Mouse (Mus musculus) neural tube, embryonic 13.5 days (tissue): Measurements from ENCODE around the gene Ngrn. TPM values are rescaled to one million over a fixed set of nuclear protein-coding genes. Genes with fewer than 3 reads are reported as not detected.

ENCODE experiments used
- ATAC-seq: fragments of 200-750 bp; cut with Nextera tagmentation; 2 replicates; pipeline ENCODE4 v1.8.0; 2017; ENCODE audit warnings: low read depth, mild to moderate bottlenecking, moderate TSS enrichment, moderate library complexity
- H3K27ac ChIP-seq: fragments of 300-500 bp; sonication (generic); replicated peaks from 2 replicates; pipeline ENCODE4 v1.5.1; 2015; ENCODE audit warnings: moderate library complexity, mild to moderate bottlenecking, inconsistent platforms
- H3K27me3 ChIP-seq: fragments of 300-500 bp; sonication (generic); 2 replicates; pipeline ENCODE4 v1.6.1; 2015; ENCODE audit warnings: mild to moderate bottlenecking, inconsistent platforms
- H3K36me3 ChIP-seq: fragments of 300-500 bp; sonication (generic); 2 replicates; pipeline ENCODE4 v1.6.1; 2015; ENCODE audit warnings: mild to moderate bottlenecking, inconsistent platforms
- H3K4me1 ChIP-seq: fragments of 300-500 bp; sonication (generic); replicated peaks from 2 replicates; pipeline ENCODE4 v1.6.1; 2015; ENCODE audit warnings: inconsistent platforms
- H3K4me2 ChIP-seq: fragments of 300-500 bp; sonication (generic); 2 replicates; pipeline ENCODE4 v1.6.1; 2015; ENCODE audit warnings: inconsistent platforms, mild to moderate bottlenecking, moderate library complexity
- H3K4me3 ChIP-seq: fragments of 300-500 bp; sonication (generic); 2 replicates; pipeline ENCODE4 v1.5.1; 2015; ENCODE audit warnings: mild to moderate bottlenecking, inconsistent platforms
- H3K9ac ChIP-seq: fragments of 300-500 bp; sonication (generic); 2 replicates; pipeline ENCODE4 v1.6.1; 2015; ENCODE audit warnings: moderate library complexity, mild to moderate bottlenecking, inconsistent platforms
- H3K9me3 ChIP-seq: fragments of 300-500 bp; sonication (generic); 2 replicates; pipeline ENCODE4 v1.6.1; 2016; ENCODE audit warnings: inconsistent platforms
- WGBS: fragments of 180-500 bp; shearing (Covaris S2); methylation state at CpG from one replicate; pipeline ENCODE4 v1.1.7; 2015; 5-methylcytosine and 5-hydroxymethylcytosine counted together
- polyA plus RNA-seq: library from polyadenylated mRNA; unstranded; fragments of >200 nt; fragmentation: Nextera tagmentation; extraction: Ambion mirVana; gene quantifications from 2 replicates; pipeline ENCODE4 v1.2.1, GENCODE M21; 2015

Ngrn gene
- polyA plus RNA-seq, 1 experiment from 2014 or later: 57.5 TPM

DNA sequence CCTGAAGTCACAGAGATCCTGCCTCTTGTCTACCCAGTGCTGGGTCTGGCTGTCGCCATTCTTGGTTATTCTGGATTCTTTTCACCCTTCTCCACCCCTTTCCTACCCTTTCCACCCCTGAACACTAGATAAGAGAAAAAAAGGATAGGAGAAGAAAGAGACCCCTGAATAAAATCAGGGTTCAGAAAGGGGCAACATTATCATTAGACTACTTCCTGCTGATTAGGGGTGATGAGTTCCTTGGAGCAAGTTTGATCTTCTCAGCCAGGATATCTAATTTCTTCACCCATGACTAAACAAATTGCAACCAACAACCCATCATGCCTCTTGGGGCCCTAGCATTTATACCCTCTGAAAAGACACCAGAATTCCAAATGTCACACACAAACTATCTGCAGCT, 6.7 kb downstream of the Ngrn start:
- no peak overlapping the region for H3K9ac ChIP-seq
- H3K36me3 ChIP-seq: peaks cover 50% of the 10 kb centered on the region
- H3K4me3 ChIP-seq: no peak overlapping the region
- no peak for ATAC-seq
- peaks cover 31% of the 10 kb centered on the region for H3K4me1 ChIP-seq
- no peak overlapping the region for H3K4me2 ChIP-seq
- H3K9me3 ChIP-seq: no peaks in the 10 kb centered on the region
- H3K27ac ChIP-seq: no peak overlapping the region
- 92% methylated on average over 1 of the region's 1 CpGs for WGBS
- H3K27me3 ChIP-seq: no peaks in the 10 kb centered on the region

DNA sequence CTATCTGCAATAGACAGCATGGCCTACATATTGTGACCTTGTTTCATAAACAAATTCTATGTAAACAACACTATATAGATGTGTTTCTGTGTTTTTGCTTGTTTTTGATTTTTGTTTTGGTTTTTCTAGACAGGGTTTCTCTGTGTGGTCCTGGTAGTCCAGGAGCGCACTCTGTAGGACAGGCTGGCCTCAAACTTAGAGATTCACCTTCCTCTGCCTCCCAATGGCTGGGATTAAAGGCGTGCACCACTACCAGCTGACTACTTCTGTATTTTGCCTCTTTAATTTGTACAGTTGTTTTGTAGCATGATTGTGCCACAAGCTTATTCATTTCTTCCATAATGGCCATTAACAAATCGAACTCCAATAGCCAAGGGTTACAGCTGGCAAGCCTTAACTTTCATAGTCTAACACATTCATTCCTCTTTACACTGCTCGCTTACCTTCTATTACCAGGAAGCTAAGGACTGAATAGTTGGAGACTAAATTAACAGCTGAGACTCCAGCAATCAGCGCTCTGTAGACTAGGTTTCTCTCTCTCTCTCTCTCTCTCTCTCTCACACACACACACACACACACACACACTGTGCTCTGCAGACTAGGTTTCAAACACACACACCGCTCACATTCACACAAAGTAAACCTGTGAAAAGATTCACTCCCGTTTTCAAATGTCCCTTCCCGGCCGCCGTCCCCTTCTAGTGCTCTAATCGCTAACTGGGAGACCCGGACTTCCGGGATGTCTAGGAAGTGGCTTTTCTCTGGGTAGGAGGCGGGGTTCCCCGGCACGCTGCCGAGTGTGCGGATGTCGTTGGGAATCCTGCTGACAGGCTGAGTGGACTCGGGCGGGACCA, 8.1 kb downstream of the Ngrn start, which contains the start of gene Vps33b:
Gene Vps33b (plus strand): TSS at position 753 of the 854 bp plus-strand sequence.
- peaks cover 60% of the 10 kb centered on the region for H3K36me3 ChIP-seq
- WGBS: 5% methylated on average over 21 of the region's 21 CpGs
- peak within 1 kb of the TSS; percentile 74 for H3K4me3 ChIP-seq
- H3K4me2 ChIP-seq: peak within 1 kb of the TSS; percentile 94
- H3K4me1 ChIP-seq: peaks cover 27% of the 10 kb centered on the region
- H3K27me3 ChIP-seq: no peaks in the 10 kb centered on the region
- ATAC-seq: peak; percentile 93
- H3K9me3 ChIP-seq: peaks cover 9% of the 10 kb centered on the region; the same call in 1 of the 2 replicates
- H3K9ac ChIP-seq: peak within 1 kb of the TSS; percentile 86
- H3K27ac ChIP-seq: peak within 1 kb of the TSS; percentile 76

DNA sequence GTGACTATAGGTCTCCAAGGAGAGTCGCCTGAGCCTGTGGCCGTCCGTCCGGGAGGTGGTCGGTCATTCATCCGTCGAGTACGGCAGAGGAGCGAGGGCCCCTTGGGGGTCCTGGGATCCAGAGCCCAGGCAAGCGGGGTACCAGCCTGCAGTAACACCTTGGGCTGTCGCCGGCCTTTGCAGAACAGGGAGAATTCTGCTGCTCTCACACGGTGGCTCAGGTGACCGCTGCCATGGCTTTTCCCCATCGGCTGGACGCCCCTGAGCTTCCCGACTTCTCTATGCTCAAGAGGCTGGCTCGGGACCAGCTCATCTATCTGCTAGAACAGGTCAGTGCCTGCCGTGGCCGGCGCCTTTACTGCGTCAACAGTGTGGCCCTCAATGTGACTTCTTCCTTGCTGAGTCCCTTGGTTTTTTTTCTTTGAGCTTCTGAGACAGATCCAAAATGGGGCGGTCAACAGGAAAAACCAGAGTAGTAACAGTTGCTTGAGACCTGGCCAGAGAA, 8.8 kb downstream of the Ngrn start:
- peak; percentile 44 for ATAC-seq

DNA sequence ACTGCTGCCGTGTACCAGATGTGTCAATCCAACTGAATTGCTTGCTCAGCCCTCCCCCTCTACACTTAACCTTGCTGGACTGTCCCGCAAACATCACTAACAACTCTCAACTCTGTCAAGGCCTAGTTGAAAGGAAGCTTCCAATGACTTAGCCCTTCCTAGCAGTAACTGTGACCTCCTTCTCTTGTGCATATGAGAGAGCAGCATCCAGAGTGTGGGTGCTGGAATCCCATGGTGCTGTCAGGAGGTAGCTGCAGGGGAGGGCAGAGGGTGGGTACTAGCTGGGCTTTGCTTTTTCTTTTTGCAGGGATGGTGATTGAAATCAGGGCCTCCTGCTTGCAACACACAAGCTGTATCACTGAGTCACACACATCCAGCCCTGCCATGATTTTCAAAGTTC, 12.4 kb downstream of the Ngrn start:
- H3K4me2 ChIP-seq: no peak overlapping the region
- H3K9me3 ChIP-seq: peaks cover 21% of the 10 kb centered on the region
- ATAC-seq: no peak
- H3K27ac ChIP-seq: no peak overlapping the region
- no peak overlapping the region for H3K9ac ChIP-seq
- no peak overlapping the region for H3K4me3 ChIP-seq
- WGBS: 90% methylated on average over 2 of the region's 2 CpGs
- peaks cover 70% of the 10 kb centered on the region for H3K36me3 ChIP-seq
- H3K4me1 ChIP-seq: peaks cover 25% of the 10 kb centered on the region
- no peaks in the 10 kb centered on the region for H3K27me3 ChIP-seq

More for the DNA sequence above, 8.8 kb downstream of the Ngrn start:
- H3K27ac ChIP-seq: peak overlapping the region; percentile 76
- peak overlapping the region; percentile 74 for H3K4me3 ChIP-seq
- no peaks in the 10 kb centered on the region for H3K27me3 ChIP-seq
- peaks cover 60% of the 10 kb centered on the region for H3K36me3 ChIP-seq
- peaks cover 16% of the 10 kb centered on the region for H3K9me3 ChIP-seq
- peak overlapping the region; percentile 94 for H3K4me2 ChIP-seq
- H3K4me1 ChIP-seq: peaks cover 27% of the 10 kb centered on the region
- WGBS: under 1% methylated on average over 23 of the region's 23 CpGs
- peak overlapping the region; percentile 86 for H3K9ac ChIP-seq

DNA sequence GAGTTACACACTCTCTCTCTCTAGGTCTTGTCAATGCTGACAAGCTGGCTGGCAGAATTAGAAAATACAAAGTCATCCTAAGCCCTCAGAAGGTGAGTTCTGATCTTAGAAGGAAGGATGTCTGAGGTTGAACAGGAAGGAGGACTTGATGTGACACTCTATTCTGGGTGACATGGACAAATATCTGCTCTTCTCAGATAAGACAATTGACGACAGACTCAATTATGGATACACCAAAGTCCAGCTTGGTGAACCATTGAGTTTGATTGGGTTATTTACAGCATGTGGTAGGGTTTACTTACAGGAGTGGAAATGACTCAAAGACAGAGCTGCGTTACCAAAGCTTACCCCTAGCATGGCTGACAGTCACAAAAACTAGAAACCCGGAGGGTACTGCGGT, 15.4 kb downstream of the Ngrn start:
- Histone ChIP-seq H3K27ac (no peak overlapping the region), H3K4me1 (peaks cover 3% of the 10 kb centered on the region; the same call in 1 of the 2 replicates), H3K4me3 (no peak overlapping the region), H3K9ac (no peak overlapping the region), H3K4me2 (no peak overlapping the region), H3K9me3 (peaks cover 21% of the 10 kb centered on the region), H3K36me3 (peaks cover 94% of the 10 kb centered on the region), H3K27me3 (no peaks in the 10 kb centered on the region)
- 95% methylated on average over 4 of the region's 4 CpGs for WGBS
- ATAC-seq: no peak

DNA sequence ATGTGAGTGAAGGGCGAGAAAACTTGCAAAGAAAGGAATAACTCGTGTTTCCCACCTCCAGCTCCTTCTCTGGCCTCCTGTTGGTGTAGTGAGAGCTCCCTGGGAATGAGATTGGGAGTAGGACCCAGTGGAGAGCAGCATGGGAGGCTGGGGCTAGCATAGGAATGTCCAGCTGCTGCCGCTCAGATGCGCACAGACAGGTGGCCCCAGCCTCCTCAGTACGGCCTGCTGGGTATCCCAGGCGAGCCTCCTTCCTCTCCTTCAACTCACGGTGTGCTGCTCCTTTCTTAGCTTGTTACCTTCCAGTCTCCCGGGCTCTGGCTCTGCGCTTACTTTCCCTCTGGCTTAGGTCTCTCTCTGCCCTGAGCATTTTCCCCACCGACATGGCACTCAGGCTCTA, 19.0 kb downstream of the Ngrn start:
- Histone ChIP-seq H3K36me3 (peaks cover 93% of the 10 kb centered on the region), H3K9ac (no peak overlapping the region), H3K4me3 (no peak overlapping the region), H3K4me1 (no peaks in the 10 kb centered on the region), H3K27me3 (no peaks in the 10 kb centered on the region), H3K4me2 (no peak overlapping the region), H3K9me3 (peaks cover 3% of the 10 kb centered on the region), H3K27ac (no peak overlapping the region)
- WGBS: 88% methylated on average over 10 of the region's 10 CpGs
- ATAC-seq: no peak

DNA sequence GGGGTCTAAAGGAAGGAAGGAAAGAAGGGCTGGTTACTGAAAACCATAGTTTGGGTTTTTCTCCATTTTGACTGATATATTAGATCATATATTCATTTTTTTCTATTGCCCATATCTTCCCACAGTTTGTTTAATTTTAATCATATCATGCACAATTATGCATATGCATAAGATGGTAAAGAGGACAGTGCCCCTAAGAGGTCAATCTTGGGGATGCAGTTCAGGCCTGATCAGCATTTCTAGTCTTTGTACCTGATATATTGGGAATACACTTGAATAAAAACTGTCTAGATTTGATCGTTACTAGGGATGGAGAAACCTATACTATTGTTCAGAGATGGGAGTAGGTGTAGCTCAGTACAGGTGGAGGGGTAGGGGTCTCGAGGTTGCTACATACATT, 20.0 kb downstream of the Ngrn start:
- H3K9me3 ChIP-seq: no peaks in the 10 kb centered on the region
- no peak overlapping the region for H3K4me2 ChIP-seq
- ATAC-seq: no peak
- no peaks in the 10 kb centered on the region for H3K27me3 ChIP-seq
- no peak overlapping the region for H3K4me3 ChIP-seq
- 89% methylated on average over 2 of the region's 2 CpGs for WGBS
- no peak overlapping the region for H3K27ac ChIP-seq
- no peak overlapping the region for H3K9ac ChIP-seq
- no peaks in the 10 kb centered on the region for H3K4me1 ChIP-seq
- H3K36me3 ChIP-seq: peaks cover 95% of the 10 kb centered on the region

DNA sequence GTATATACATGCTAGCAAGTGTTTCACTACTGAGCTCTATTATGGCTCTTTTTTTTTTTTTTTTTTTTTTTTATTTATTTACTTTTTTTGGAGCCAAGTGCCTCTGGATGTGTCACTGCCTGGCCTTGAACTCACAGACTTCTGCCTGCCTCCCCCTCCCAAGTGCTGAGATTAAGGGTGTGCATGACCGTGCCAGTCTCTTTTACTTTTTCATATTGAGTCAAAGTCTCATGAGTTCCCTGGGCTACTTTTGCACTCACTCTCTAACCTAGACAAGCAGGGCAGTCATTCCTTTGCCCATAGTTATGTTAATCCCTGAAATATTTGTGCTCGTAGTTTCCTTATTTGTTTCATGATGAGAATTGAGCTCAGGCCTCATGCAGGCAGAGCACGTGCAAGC, 20.6 kb downstream of the Ngrn start:
- H3K4me2 ChIP-seq: no peak overlapping the region
- H3K36me3 ChIP-seq: peaks cover 95% of the 10 kb centered on the region
- H3K9ac ChIP-seq: no peak overlapping the region
- WGBS: 90% methylated on average over 3 of the region's 3 CpGs
- ATAC-seq: no peak
- H3K4me1 ChIP-seq: no peaks in the 10 kb centered on the region
- H3K4me3 ChIP-seq: no peak overlapping the region
- no peaks in the 10 kb centered on the region for H3K27me3 ChIP-seq
- H3K27ac ChIP-seq: no peak overlapping the region
- H3K9me3 ChIP-seq: no peaks in the 10 kb centered on the region

DNA sequence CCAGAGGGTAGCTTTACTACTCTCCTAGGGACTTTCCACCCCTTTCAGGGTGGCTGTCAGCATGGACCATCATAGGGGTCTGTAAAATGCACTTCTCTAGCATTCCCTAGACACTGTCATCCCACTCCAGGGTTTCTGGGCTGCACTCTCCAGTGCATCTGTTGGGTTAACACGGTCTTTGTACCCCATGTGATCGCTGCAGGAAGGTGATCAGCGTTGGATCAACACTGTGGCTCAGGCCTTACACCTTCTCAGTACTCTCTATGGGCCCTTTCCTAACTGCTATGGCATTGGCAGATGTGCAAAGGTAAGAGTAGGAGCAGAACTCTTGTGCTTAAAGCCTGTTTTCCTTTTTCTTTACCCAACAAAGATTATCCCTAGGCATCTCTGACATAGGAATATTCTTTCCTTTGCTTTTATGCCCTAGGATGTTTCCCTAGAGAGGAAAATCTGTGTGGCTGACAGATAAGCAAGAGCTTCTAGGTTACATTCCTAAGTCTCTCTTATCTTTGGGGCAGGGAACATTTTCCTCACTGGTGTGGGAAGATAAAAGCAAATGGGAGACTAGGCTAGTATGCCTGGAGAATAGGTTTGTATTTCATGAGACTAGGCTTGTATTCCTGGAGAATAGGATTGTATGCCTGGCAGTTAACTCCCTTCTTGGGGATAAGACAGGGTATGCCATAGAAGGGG, 22.4 kb downstream of the Ngrn start:
- H3K27ac ChIP-seq: no peak overlapping the region
- H3K4me2 ChIP-seq: no peak overlapping the region
- H3K9ac ChIP-seq: no peak overlapping the region
- H3K9me3 ChIP-seq: no peaks in the 10 kb centered on the region
- peaks cover 95% of the 10 kb centered on the region for H3K36me3 ChIP-seq
- H3K27me3 ChIP-seq: no peaks in the 10 kb centered on the region
- 93% methylated on average over 3 of the region's 3 CpGs for WGBS
- no peak for ATAC-seq
- H3K4me3 ChIP-seq: no peak overlapping the region
- H3K4me1 ChIP-seq: no peaks in the 10 kb centered on the region

DNA sequence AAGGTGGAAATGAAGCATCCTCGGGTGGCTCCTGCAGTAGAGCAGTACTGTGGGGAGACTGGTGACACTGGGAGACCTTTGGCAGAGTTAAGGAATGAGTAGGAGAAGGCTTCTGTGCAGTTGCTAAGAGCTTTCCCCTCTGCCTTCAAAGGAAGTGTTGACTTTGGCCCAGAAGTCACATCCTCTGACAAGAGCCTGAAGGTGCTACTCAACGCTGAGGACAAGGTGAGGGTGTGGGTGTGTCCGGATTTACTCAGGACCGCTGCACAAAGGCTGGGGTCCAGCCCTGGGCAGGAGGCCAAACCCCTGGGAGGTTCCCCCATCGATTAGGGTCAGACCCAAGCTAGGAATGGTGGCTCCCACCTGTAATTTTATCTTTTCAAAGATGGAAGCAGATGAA, 23.4 kb downstream of the Ngrn start:
- H3K27me3 ChIP-seq: no peaks in the 10 kb centered on the region
- H3K4me2 ChIP-seq: no peak overlapping the region
- H3K36me3 ChIP-seq: peaks cover 91% of the 10 kb centered on the region
- H3K27ac ChIP-seq: no peak overlapping the region
- H3K9ac ChIP-seq: no peak overlapping the region
- ATAC-seq: no peak
- no peaks in the 10 kb centered on the region for H3K9me3 ChIP-seq
- no peaks in the 10 kb centered on the region for H3K4me1 ChIP-seq
- 90% methylated on average over 5 of the region's 5 CpGs for WGBS
- no peak overlapping the region for H3K4me3 ChIP-seq

DNA sequence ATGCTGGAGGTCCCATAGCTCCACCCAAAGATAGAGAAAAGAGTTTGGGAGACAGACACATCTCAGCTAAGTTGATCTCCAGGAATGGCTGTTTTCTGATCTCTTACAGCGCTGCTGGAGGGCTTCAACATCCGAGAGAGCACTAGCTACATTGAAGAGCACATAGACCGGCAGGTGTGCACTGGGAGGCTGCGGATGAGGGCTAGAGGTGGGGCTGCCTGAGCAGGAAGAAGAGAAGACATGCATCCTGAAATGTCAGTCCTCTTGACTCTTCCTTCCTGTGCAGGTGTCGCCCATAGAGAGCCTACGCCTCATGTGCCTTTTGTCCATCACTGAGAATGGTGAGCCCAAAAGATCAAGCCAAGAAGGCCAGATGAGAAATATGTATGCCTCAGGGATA, 24.7 kb downstream of the Ngrn start:
- Histone ChIP-seq H3K27ac (no peak overlapping the region), H3K27me3 (no peaks in the 10 kb centered on the region), H3K9me3 (no peaks in the 10 kb centered on the region), H3K36me3 (peaks cover 91% of the 10 kb centered on the region), H3K4me2 (no peak overlapping the region), H3K4me1 (no peaks in the 10 kb centered on the region), H3K4me3 (no peak overlapping the region), H3K9ac (no peak overlapping the region)
- no peak for ATAC-seq
- WGBS: 91% methylated on average over 6 of the region's 6 CpGs

DNA sequence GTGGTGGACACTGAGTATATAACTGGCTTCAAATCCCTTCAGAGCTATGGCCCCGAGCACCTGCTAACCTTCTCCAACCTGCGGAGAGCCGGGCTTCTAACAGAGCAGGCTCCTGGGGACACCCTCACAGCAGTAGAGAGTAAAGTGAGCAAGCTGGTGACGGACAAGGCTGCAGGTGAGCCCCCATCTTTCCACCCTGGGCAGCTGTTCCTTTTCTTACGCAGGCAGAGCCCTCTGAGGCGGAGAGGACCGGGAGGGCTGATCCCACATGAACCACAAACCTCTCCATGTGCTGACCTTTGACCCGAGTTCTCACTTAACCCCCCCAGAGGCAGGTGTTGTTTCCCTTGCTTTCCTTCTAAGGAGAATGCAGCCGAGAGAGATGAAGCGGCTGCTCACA, 26.7 kb downstream of the Ngrn start:
- 87% methylated on average over 10 of the region's 10 CpGs for WGBS
- Histone ChIP-seq H3K9ac (no peak overlapping the region), H3K4me3 (no peak overlapping the region), H3K4me1 (no peaks in the 10 kb centered on the region), H3K27ac (no peak overlapping the region), H3K9me3 (no peaks in the 10 kb centered on the region), H3K27me3 (no peaks in the 10 kb centered on the region), H3K36me3 (peaks cover 91% of the 10 kb centered on the region), H3K4me2 (no peak overlapping the region)
- ATAC-seq: no peak
